20 mouse cellular contexts compared by ENCODE assay signal in the genomic region with DNA sequence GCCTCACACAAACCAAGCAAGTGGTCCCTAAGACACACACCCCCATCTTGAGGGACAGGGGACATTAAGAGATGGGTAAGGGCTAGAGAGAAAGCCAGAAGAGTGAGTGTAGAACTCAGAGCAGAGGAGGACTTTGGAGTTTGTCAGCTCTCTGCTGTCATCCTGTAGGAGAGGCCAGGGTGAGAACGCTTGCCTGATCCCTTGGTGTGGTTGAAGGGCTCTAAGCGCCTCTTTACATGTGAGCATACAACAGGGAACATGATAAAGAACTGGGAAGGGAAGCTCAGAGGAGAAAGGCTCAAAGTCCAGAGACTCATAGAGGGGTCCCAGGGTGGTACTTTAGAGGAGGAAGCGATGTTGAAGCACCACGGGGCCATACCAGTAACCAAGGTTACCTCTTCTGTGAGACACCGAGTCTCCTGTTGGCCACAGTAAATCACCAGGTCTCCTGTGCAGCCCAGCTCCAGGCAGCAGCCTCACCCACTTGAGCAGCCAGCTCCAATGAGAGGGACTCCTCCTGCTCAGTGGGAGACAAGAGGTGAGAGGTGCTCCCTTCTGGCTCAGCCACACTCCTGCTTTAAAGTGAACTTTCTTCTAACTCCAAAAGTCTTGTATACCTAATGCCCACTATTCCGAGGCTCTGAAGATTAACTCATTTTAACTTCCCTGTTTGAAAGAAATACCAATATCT. TPM values are rescaled to one million over a fixed set of nuclear protein-coding genes. Genes with fewer than 3 reads are reported as not detected.
"Had no signal": no experiment of that assay in that cellular context is flagged by ENCODE, and none has a peak within 500 bp of the region (broad histone marks: within the 10 kb centered on the region; RNA-seq: fewer than 3 reads in every experiment).

No protein-coding gene starts in this region.

- H3K36me3 ChIP-seq: midbrain, embryonic 10.5 days; midbrain, embryonic 13.5 days; neural tube, embryonic 13.5 days; stomach, embryonic 15.5 days had no signal

- H3K9ac ChIP-seq: liver, embryonic 13.5 days; lung, embryonic 14.5 days; midbrain, embryonic 13.5 days; neural tube, embryonic 13.5 days; stomach, embryonic 15.5 days had no signal

- H3K27ac ChIP-seq: left cerebral cortex, adult 2 months; liver, embryonic 13.5 days; midbrain, embryonic 10.5 days; midbrain, embryonic 13.5 days; neural tube, embryonic 13.5 days; stomach, embryonic 15.5 days had no signal

- DNase-seq: layer of hippocampus, postnatal 36 days; liver, embryonic 13.5 days; lung, embryonic 14.5 days; lung, postnatal 10 days; lung, postnatal 36 days; retina, postnatal 1 day; right cerebral cortex, postnatal 25 days; spleen, adult 18-20 months; thymus, postnatal 25 days had no signal

- H3K9me3 ChIP-seq: liver, embryonic 13.5 days; megakaryocyte, embryonic 14.5 days; midbrain, embryonic 10.5 days; midbrain, embryonic 13.5 days; neural tube, embryonic 13.5 days; stomach, embryonic 15.5 days had no signal

- ATAC-seq: midbrain, embryonic 13.5 days; midbrain, embryonic 16.5 days had no signal

- H3K27me3 ChIP-seq: midbrain, embryonic 13.5 days; neural tube, embryonic 13.5 days; stomach, embryonic 15.5 days had no signal

- H3K4me2 ChIP-seq: liver, embryonic 13.5 days; lung, embryonic 14.5 days; midbrain, embryonic 13.5 days; neural tube, embryonic 13.5 days; stomach, embryonic 15.5 days had no signal

- H3K4me3 ChIP-seq: left cerebral cortex, adult 2 months; liver, embryonic 13.5 days; megakaryocyte, embryonic 14.5 days; midbrain, embryonic 10.5 days; midbrain, embryonic 13.5 days; myocyte; neural tube, embryonic 13.5 days; stomach, embryonic 15.5 days had no signal

- H3K4me1 ChIP-seq: midbrain, embryonic 13.5 days; neural tube, embryonic 13.5 days; stomach, embryonic 15.5 days had no signal

RNA-seq across cellular contexts. Expression of gene 4933411K16Rik, which starts 4.8 kb away (rescaled TPM):
- polyA plus RNA-seq: limb, embryonic 11.5 days; liver, embryonic 13.5 days; lung, embryonic 14.5 days; midbrain, embryonic 13.5 days; midbrain, embryonic 16.5 days; neural tube, embryonic 13.5 days; stomach, embryonic 15.5 days; thymus, postnatal 0 days had no signal

RNA-seq across cellular contexts. Expression of gene Ankrd2, which starts 21.1 kb away (rescaled TPM):
- polyA plus RNA-seq: kidney, embryonic 14.5 days had no signal
